Mouse (Mus musculus) hindbrain, embryonic 11.5 days (tissue): ENCODE measurements around the gene Zfp180. TPM values are rescaled to one million over a fixed set of nuclear protein-coding genes. Genes with fewer than 3 reads are reported as not detected.

Experiments
- ATAC-seq: fragments of 200-750 bp; cut with Nextera tagmentation; 2 replicates; pipeline ENCODE4 v1.8.0; 2017; ENCODE audit warnings: mild to moderate bottlenecking, moderate TSS enrichment, moderate library complexity; ENCODE audit not compliant: low FRiP score
- DNase-seq: peaks from one replicate; pipeline ENCODE4 v3.0.0-alpha.2; 2015; ENCODE audit warnings: low spot score
- H3K27ac ChIP-seq: fragments of 300-500 bp; sonication (generic); 2 replicates; pipeline ENCODE4 v1.5.1; 2014; ENCODE audit warnings: mild to moderate bottlenecking, low read depth, low read length
- H3K27me3 ChIP-seq: fragments of 300-500 bp; sonication (generic); 2 replicates; pipeline ENCODE4 v1.6.1; 2014; ENCODE audit warnings: mild to moderate bottlenecking, low read length, moderate library complexity, mixed read lengths; ENCODE audit not compliant: control insufficient read depth, insufficient read depth
- H3K36me3 ChIP-seq: fragments of 300-500 bp; sonication (generic); 2 replicates; pipeline ENCODE4 v1.6.1; 2014; ENCODE audit warnings: mild to moderate bottlenecking, low read length, moderate library complexity, mixed read lengths; ENCODE audit not compliant: control insufficient read depth, insufficient read depth
- H3K4me1 ChIP-seq: fragments of 300-500 bp; sonication (generic); replicated peaks from 2 replicates; pipeline ENCODE4 v1.6.1; 2014; ENCODE audit warnings: low read length, mixed read lengths; ENCODE audit not compliant: control insufficient read depth, insufficient read depth
- H3K4me2 ChIP-seq: fragments of 300-500 bp; sonication (generic); replicated peaks from 2 replicates; pipeline ENCODE4 v1.6.1; 2014; ENCODE audit warnings: mild to moderate bottlenecking, low read depth, low read length
- H3K4me3 ChIP-seq: fragments of 300-500 bp; sonication (generic); 2 replicates; pipeline ENCODE4 v1.5.1; 2014; ENCODE audit warnings: low read depth, low read length
- H3K9ac ChIP-seq: fragments of 300-500 bp; sonication (generic); 2 replicates; pipeline ENCODE4 v1.6.1; 2014; ENCODE audit warnings: low read depth, low read length
- H3K9me3 ChIP-seq: fragments of 300-500 bp; sonication (generic); 2 replicates; pipeline ENCODE4 v1.6.1; 2016; ENCODE audit warnings: low read length; ENCODE audit not compliant: control insufficient read depth
- WGBS: fragments of 180-500 bp; shearing (Covaris S2); extraction: QIAGEN DNeasy Blood & Tissue Kit; methylation state at CpG from one replicate; pipeline ENCODE4 v1.1.7; 2014; 5-methylcytosine and 5-hydroxymethylcytosine counted together
- polyA plus RNA-seq: library from polyadenylated mRNA; unstranded; fragments of >200 nt; fragmentation: Nextera tagmentation; extraction: Ambion mirVana; gene quantifications from 2 replicates; pipeline ENCODE4 v1.2.1, GENCODE M21; 2014

The Zfp180 gene
- polyA plus RNA-seq, 1 experiment from 2014 or later: 29.5 TPM

DNA sequence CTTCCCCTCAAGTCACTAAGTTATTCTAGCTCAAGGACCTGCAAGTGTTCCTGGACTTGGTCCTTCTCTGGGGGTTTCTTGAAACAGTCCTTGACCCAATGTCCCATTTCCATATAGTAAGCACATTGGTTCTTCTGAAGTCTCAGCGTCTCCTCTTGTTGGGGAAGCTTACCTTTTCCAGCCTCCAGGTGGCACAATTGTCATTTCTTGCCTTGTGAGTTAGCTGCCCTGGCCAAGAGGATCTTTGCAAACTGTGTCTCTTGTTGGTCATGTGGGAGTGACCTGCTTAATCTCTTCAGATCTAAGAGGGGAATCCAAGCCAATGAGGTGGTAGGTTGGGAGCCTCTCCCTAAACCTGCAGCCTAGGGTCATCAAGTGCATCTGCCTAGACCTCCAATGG, 71.5 kb downstream of the Zfp180 start:
- Histone ChIP-seq H3K4me3 (no peak overlapping the region), H3K27me3 (no peaks in the 10 kb centered on the region), H3K9ac (no peak overlapping the region), H3K4me1 (no peaks in the 10 kb centered on the region), H3K4me2 (no peak overlapping the region), H3K9me3 (no peaks in the 10 kb centered on the region), H3K27ac (no peak overlapping the region), H3K36me3 (no peaks in the 10 kb centered on the region)
- DNase-seq (no peak), ATAC-seq (no peak)
- WGBS: 4% methylated on average over 1 of the region's 1 CpGs

Other genes with a start within 250 kb of the Zfp180 start
- gene Vmn1r176, start 244.6 kb upstream of the Zfp180 start, polyA plus RNA-seq: not detected in 2 replicates
- not detected in 2 replicates for gene Vmn1r177, start 215.5 kb upstream of the Zfp180 start, polyA plus RNA-seq
- gene Vmn1r178, start 189.9 kb upstream of the Zfp180 start, polyA plus RNA-seq: not detected in 2 replicates
- gene Vmn1r179, start 154.9 kb upstream of the Zfp180 start, polyA plus RNA-seq: not detected in 2 replicates
- not detected in 2 replicates for gene Vmn1r180, start 131.3 kb upstream of the Zfp180 start, polyA plus RNA-seq
- gene Vmn1r181, start 107.3 kb upstream of the Zfp180 start, polyA plus RNA-seq: not detected in 2 replicates
- gene V1rd19, start 80.2 kb upstream of the Zfp180 start, polyA plus RNA-seq: not detected in 2 replicates
- not detected in 2 replicates for gene Vmn1r183, start 28.7 kb upstream of the Zfp180 start, polyA plus RNA-seq
- gene Zfp112, start 30.4 kb downstream of the Zfp180 start, polyA plus RNA-seq: 4.6 and 4.8 TPM in 2 replicates
- gene Zfp235, start 52.2 kb downstream of the Zfp180 start, polyA plus RNA-seq: 15.1 and 18.1 TPM in 2 replicates
- 4.5 and 7.8 TPM in 2 replicates for gene Zfp114, start 93.1 kb downstream of the Zfp180 start, polyA plus RNA-seq
- gene Zfp111, start 129.5 kb downstream of the Zfp180 start, polyA plus RNA-seq: 9.5 and 11.0 TPM in 2 replicates
- gene Zfp109, start 155.6 kb downstream of the Zfp180 start, polyA plus RNA-seq: 4.9 and 6.1 TPM in 2 replicates
- 2.2 and 3.0 TPM in 2 replicates for gene Zfp108, start 172.9 kb downstream of the Zfp180 start, polyA plus RNA-seq
- gene Zfp93, start 188.5 kb downstream of the Zfp180 start, polyA plus RNA-seq: 7.2 and 9.6 TPM in 2 replicates
- gene Zfp61, start 219.3 kb downstream of the Zfp180 start, polyA plus RNA-seq: 32.1 and 40.0 TPM in 2 replicates
- 12.8 and 15.4 TPM in 2 replicates for gene Zfp94, start 234.7 kb downstream of the Zfp180 start, polyA plus RNA-seq